Mouse (Mus musculus): ENCODE measurements around the gene Cd40.

DNA sequence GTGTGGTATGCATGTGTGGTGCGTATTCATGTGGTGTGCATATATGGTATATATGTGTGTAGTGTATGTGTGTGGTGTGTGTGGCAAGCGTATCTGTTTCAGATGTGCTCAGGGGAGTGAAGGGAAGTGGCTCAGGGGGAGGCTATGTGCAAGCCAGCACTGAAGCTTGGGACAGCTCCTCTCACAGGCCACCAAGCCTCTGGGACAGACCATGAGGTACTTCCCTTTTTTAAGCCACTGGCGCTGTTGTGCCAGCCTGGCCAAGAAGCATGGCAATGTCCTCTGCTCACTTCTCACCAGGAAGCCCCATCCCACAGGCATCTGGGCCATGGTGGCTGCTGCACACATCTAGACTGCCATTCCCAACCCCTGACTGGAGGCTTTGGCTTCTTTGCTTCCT is 47.5 kb downstream of the Cd40 start:
- TF ChIP-seq TAL1 (IDR thresholded peaks at IDR 0.05; ENCODE audit: low read length) (no peak), GATA1 (IDR thresholded peaks at IDR 0.05; ENCODE audit: low read length) (no peak)

Data from erythroblast, embryonic 14.5 days (primary cell).